Mouse (Mus musculus): ENCODE measurements around the gene Ttll11. TPM values are rescaled to one million over a fixed set of nuclear protein-coding genes. Genes with fewer than 3 reads are reported as not detected.

Gene Ttll11
- polyA plus RNA-seq, 1 experiment from 2014 or later = 0.63 TPM

- 83% methylated on average over 3 of the region's 3 CpGs for WGBS (ENCODE audit: insufficient replicate concordance)
- no peak overlapping the region for H3K27ac ChIP-seq (replicated peaks)
- no peaks in the 10 kb centered on the region for H3K27me3 ChIP-seq
- H3K4me2 ChIP-seq = no peak overlapping the region
- H3K9me3 ChIP-seq (replicated peaks) = no peaks in the 10 kb centered on the region
- no peak for ATAC-seq (ENCODE audit: insufficient read depth)
- H3K4me1 ChIP-seq (replicated peaks) = no peaks in the 10 kb centered on the region
- H3K36me3 ChIP-seq (replicated peaks) = no peaks in the 10 kb centered on the region
- no peak overlapping the region for H3K4me3 ChIP-seq (replicated peaks)
- H3K9ac ChIP-seq = no peak overlapping the region
These were observed 80.0 kb downstream of the Ttll11 start for GRCm38 (mm10) chr2:35899712-35900111.

- no peak for ATAC-seq (ENCODE audit: insufficient read depth)
- no peak overlapping the region for H3K4me2 ChIP-seq
- WGBS (ENCODE audit: insufficient replicate concordance) = 35% methylated on average over 4 of the region's 4 CpGs
These were observed 80.6 kb downstream of the Ttll11 start for GRCm38 (mm10) chr2:35899135-35899474.

GRCm38 (mm10) chr2:35898425-35899134 is 81.1 kb downstream of the Ttll11 start:
- H3K9me3 ChIP-seq (replicated peaks) = no peaks in the 10 kb centered on the region
- H3K27me3 ChIP-seq = no peaks in the 10 kb centered on the region
- no peak overlapping the region for H3K4me2 ChIP-seq
- H3K36me3 ChIP-seq (replicated peaks) = no peaks in the 10 kb centered on the region
- WGBS (ENCODE audit: insufficient replicate concordance) = 44% methylated on average over 6 of the region's 6 CpGs
- no peak overlapping the region for H3K27ac ChIP-seq (replicated peaks)
- no peak overlapping the region for H3K4me3 ChIP-seq (replicated peaks)
- no peak overlapping the region for H3K9ac ChIP-seq
- ATAC-seq (ENCODE audit: insufficient read depth) = no peak
- H3K4me1 ChIP-seq (replicated peaks) = no peaks in the 10 kb centered on the region

More at GRCm38 (mm10) chr2:35899135-35899474, 80.6 kb downstream of the Ttll11 start:
- Histone ChIP-seq H3K27ac (replicated peaks) (no peak overlapping the region), H3K9ac (no peak overlapping the region), H3K27me3 (no peaks in the 10 kb centered on the region), H3K4me1 (replicated peaks) (no peaks in the 10 kb centered on the region), H3K9me3 (replicated peaks) (no peaks in the 10 kb centered on the region), H3K4me3 (replicated peaks) (no peak overlapping the region), H3K36me3 (replicated peaks) (no peaks in the 10 kb centered on the region)

GRCm38 (mm10) chr2:35897125-35897524 is 82.6 kb downstream of the Ttll11 start:
- Histone ChIP-seq H3K27me3 (no peaks in the 10 kb centered on the region), H3K9ac (no peak overlapping the region), H3K36me3 (replicated peaks) (no peaks in the 10 kb centered on the region), H3K4me3 (replicated peaks) (no peak overlapping the region), H3K9me3 (replicated peaks) (no peaks in the 10 kb centered on the region), H3K4me1 (replicated peaks) (no peaks in the 10 kb centered on the region), H3K27ac (replicated peaks) (no peak overlapping the region), H3K4me2 (no peak overlapping the region)
- 71% methylated on average over 2 of the region's 2 CpGs for WGBS (ENCODE audit: insufficient replicate concordance)
- no peak for ATAC-seq (ENCODE audit: insufficient read depth)

- no peak for ATAC-seq (ENCODE audit: insufficient read depth)
- no peaks in the 10 kb centered on the region for H3K27me3 ChIP-seq
- no peak overlapping the region for H3K27ac ChIP-seq (replicated peaks)
- no peaks in the 10 kb centered on the region for H3K9me3 ChIP-seq (replicated peaks)
- H3K4me3 ChIP-seq (replicated peaks) = no peak overlapping the region
- no peak overlapping the region for H3K4me2 ChIP-seq
- WGBS (ENCODE audit: insufficient replicate concordance) = 47% methylated on average over 2 of the region's 2 CpGs
- no peaks in the 10 kb centered on the region for H3K36me3 ChIP-seq (replicated peaks)
- no peaks in the 10 kb centered on the region for H3K4me1 ChIP-seq (replicated peaks)
- no peak overlapping the region for H3K9ac ChIP-seq
These were observed 85.2 kb downstream of the Ttll11 start for GRCm38 (mm10) chr2:35894512-35894911.

- Histone ChIP-seq H3K36me3 (replicated peaks) (no peaks in the 10 kb centered on the region), H3K9ac (no peak overlapping the region), H3K4me2 (no peak overlapping the region), H3K4me1 (replicated peaks) (no peaks in the 10 kb centered on the region), H3K4me3 (replicated peaks) (no peak overlapping the region), H3K27me3 (no peaks in the 10 kb centered on the region), H3K27ac (replicated peaks) (no peak overlapping the region), H3K9me3 (replicated peaks) (no peaks in the 10 kb centered on the region)
- WGBS (ENCODE audit: insufficient replicate concordance) = 68% methylated on average over 3 of the region's 3 CpGs
- no peak for ATAC-seq (ENCODE audit: insufficient read depth)
These were observed 89.1 kb downstream of the Ttll11 start for GRCm38 (mm10) chr2:35890635-35891034.

GRCm38 (mm10) chr2:35889776-35890175 is 89.9 kb downstream of the Ttll11 start:
- 54% methylated on average over 2 of the region's 2 CpGs for WGBS (ENCODE audit: insufficient replicate concordance)
- H3K4me3 ChIP-seq (replicated peaks) = no peak overlapping the region
- H3K36me3 ChIP-seq (replicated peaks) = no peaks in the 10 kb centered on the region
- no peaks in the 10 kb centered on the region for H3K9me3 ChIP-seq (replicated peaks)
- no peaks in the 10 kb centered on the region for H3K27me3 ChIP-seq
- no peak overlapping the region for H3K4me2 ChIP-seq
- no peak overlapping the region for H3K27ac ChIP-seq (replicated peaks)
- H3K4me1 ChIP-seq (replicated peaks) = no peaks in the 10 kb centered on the region
- no peak for ATAC-seq (ENCODE audit: insufficient read depth)
- H3K9ac ChIP-seq = no peak overlapping the region

- Histone ChIP-seq H3K36me3 (replicated peaks) (no peaks in the 10 kb centered on the region), H3K27me3 (peaks cover 18% of the 10 kb centered on the region), H3K4me3 (replicated peaks) (no peak overlapping the region), H3K27ac (replicated peaks) (no peak overlapping the region), H3K9me3 (replicated peaks) (no peaks in the 10 kb centered on the region), H3K4me2 (no peak overlapping the region), H3K9ac (no peak overlapping the region), H3K4me1 (replicated peaks) (no peaks in the 10 kb centered on the region)
- WGBS (ENCODE audit: insufficient replicate concordance) = 29% methylated on average over 7 of the region's 7 CpGs
- ATAC-seq (ENCODE audit: insufficient read depth) = no peak
These were observed 95.4 kb downstream of the Ttll11 start for GRCm38 (mm10) chr2:35884296-35884695.

- H3K9me3 ChIP-seq (replicated peaks) = no peaks in the 10 kb centered on the region
- H3K9ac ChIP-seq = no peak overlapping the region
- ATAC-seq (ENCODE audit: insufficient read depth) = no peak
- H3K4me3 ChIP-seq (replicated peaks) = no peak overlapping the region
- no peaks in the 10 kb centered on the region for H3K4me1 ChIP-seq (replicated peaks)
- no peak overlapping the region for H3K27ac ChIP-seq (replicated peaks)
- H3K4me2 ChIP-seq = no peak overlapping the region
- H3K27me3 ChIP-seq = peaks cover 18% of the 10 kb centered on the region
- no peaks in the 10 kb centered on the region for H3K36me3 ChIP-seq (replicated peaks)
- 19% methylated on average over 9 of the region's 9 CpGs for WGBS (ENCODE audit: insufficient replicate concordance)
These were observed 97.3 kb downstream of the Ttll11 start for GRCm38 (mm10) chr2:35882336-35882987.

GRCm38 (mm10) chr2:35881896-35882295 is 97.8 kb downstream of the Ttll11 start:
- peaks cover 18% of the 10 kb centered on the region for H3K27me3 ChIP-seq
- H3K27ac ChIP-seq (replicated peaks) = no peak overlapping the region
- ATAC-seq (ENCODE audit: insufficient read depth) = no peak
- H3K4me1 ChIP-seq (replicated peaks) = no peaks in the 10 kb centered on the region
- H3K36me3 ChIP-seq (replicated peaks) = no peaks in the 10 kb centered on the region
- WGBS (ENCODE audit: insufficient replicate concordance) = 24% methylated on average over 9 of the region's 9 CpGs
- no peak overlapping the region for H3K9ac ChIP-seq
- H3K9me3 ChIP-seq (replicated peaks) = no peaks in the 10 kb centered on the region
- no peak overlapping the region for H3K4me3 ChIP-seq (replicated peaks)
- H3K4me2 ChIP-seq = no peak overlapping the region

GRCm38 (mm10) chr2:35880362-35880761 is 99.4 kb downstream of the Ttll11 start:
- no peak for ATAC-seq (ENCODE audit: insufficient read depth)
- Histone ChIP-seq H3K27ac (replicated peaks) (no peak overlapping the region), H3K4me1 (replicated peaks) (no peaks in the 10 kb centered on the region)

More at GRCm38 (mm10) chr2:35880362-35880761, 99.4 kb downstream of the Ttll11 start:
- Histone ChIP-seq H3K4me2 (no peak overlapping the region), H3K9ac (no peak overlapping the region), H3K4me3 (replicated peaks) (no peak overlapping the region), H3K27me3 (peaks cover 18% of the 10 kb centered on the region), H3K9me3 (replicated peaks) (no peaks in the 10 kb centered on the region), H3K36me3 (replicated peaks) (no peaks in the 10 kb centered on the region)
- 46% methylated on average over 7 of the region's 7 CpGs for WGBS (ENCODE audit: insufficient replicate concordance)

All from liver, embryonic 15.5 days (tissue).